Mouse (Mus musculus) heart, embryonic 15.5 days (tissue): ENCODE measurements at regions not wholly inside any gene's neighbourhood (a gene's known extent, or its start where the extent isn't known, plus 50 kb on each side); places are given as distances from the start of the nearest gene placed in this dataset.

ENCODE experiments used
- ATAC-seq: fragments of 200-750 bp; cut with Nextera tagmentation; replicated peaks from 2 replicates; pipeline ENCODE4 v1.8.0; 2017; ENCODE audit warnings: low read depth, moderate TSS enrichment; ENCODE audit not compliant: insufficient number of reproducible peaks, insufficient read depth, low FRiP score
- H3K27ac ChIP-seq: fragments of 300-500 bp; sonication (generic); 2 replicates; pipeline ENCODE4 v1.5.1; 2015; ENCODE audit warnings: mild to moderate bottlenecking, inconsistent platforms
- H3K27me3 ChIP-seq: fragments of 300-500 bp; sonication (generic); 2 replicates; pipeline ENCODE4 v1.6.1; 2015; ENCODE audit warnings: inconsistent platforms
- H3K36me3 ChIP-seq: fragments of 300-500 bp; sonication (generic); 2 replicates; pipeline ENCODE4 v1.6.1; 2015; ENCODE audit warnings: mild to moderate bottlenecking, inconsistent platforms
- H3K4me1 ChIP-seq: fragments of 300-500 bp; sonication (generic); replicated peaks from 2 replicates; pipeline ENCODE4 v1.6.1; 2015; ENCODE audit warnings: inconsistent platforms
- H3K4me2 ChIP-seq: fragments of 300-500 bp; sonication (generic); 2 replicates; pipeline ENCODE4 v1.6.1; 2015; ENCODE audit warnings: inconsistent platforms, mild to moderate bottlenecking, moderate library complexity
- H3K4me3 ChIP-seq: fragments of 300-500 bp; sonication (generic); 2 replicates; pipeline ENCODE4 v1.5.1; 2015; ENCODE audit warnings: mild to moderate bottlenecking, inconsistent platforms
- H3K9ac ChIP-seq: fragments of 300-500 bp; sonication (generic); 2 replicates; pipeline ENCODE4 v1.6.1; 2015; ENCODE audit warnings: mild to moderate bottlenecking, inconsistent platforms
- H3K9me3 ChIP-seq: fragments of 300-500 bp; sonication (generic); replicated peaks from 2 replicates; pipeline ENCODE4 v1.6.1; 2016; ENCODE audit warnings: inconsistent platforms
- WGBS: fragments of 180-500 bp; shearing (Covaris S2); methylation state at CpG from one replicate; pipeline ENCODE4 v1.1.7; 2015; ENCODE audit warnings: mixed read lengths; 5-methylcytosine and 5-hydroxymethylcytosine counted together

GRCm38 (mm10) chr7:68930627-68931334 is 181.7 kb upstream of the Arrdc4 start:
- no peaks in the 10 kb centered on the region for H3K4me1 ChIP-seq
- no peak overlapping the region for H3K4me3 ChIP-seq
- WGBS = 65% methylated on average over 14 of the region's 14 CpGs
- no peaks in the 10 kb centered on the region for H3K27me3 ChIP-seq
- H3K9ac ChIP-seq = no peak overlapping the region
- no peak for ATAC-seq
- no peaks in the 10 kb centered on the region for H3K36me3 ChIP-seq
- H3K4me2 ChIP-seq = no peak overlapping the region
- H3K27ac ChIP-seq = no peak overlapping the region
- no peaks in the 10 kb centered on the region for H3K9me3 ChIP-seq

GRCm38 (mm10) chr7:68929669-68930068 is 180.6 kb upstream of the Arrdc4 start:
- H3K4me2 ChIP-seq = no peak overlapping the region
- ATAC-seq = no peak
- no peaks in the 10 kb centered on the region for H3K27me3 ChIP-seq
- H3K27ac ChIP-seq = no peak overlapping the region
- H3K4me3 ChIP-seq = no peak overlapping the region
- H3K4me1 ChIP-seq = no peaks in the 10 kb centered on the region
- no peaks in the 10 kb centered on the region for H3K9me3 ChIP-seq
- no peaks in the 10 kb centered on the region for H3K36me3 ChIP-seq
- no peak overlapping the region for H3K9ac ChIP-seq
- 76% methylated on average over 4 of the region's 4 CpGs for WGBS

- Histone ChIP-seq H3K9me3 (no peaks in the 10 kb centered on the region), H3K4me1 (no peaks in the 10 kb centered on the region), H3K4me2 (no peak overlapping the region), H3K36me3 (no peaks in the 10 kb centered on the region), H3K27ac (no peak overlapping the region), H3K27me3 (no peaks in the 10 kb centered on the region), H3K4me3 (no peak overlapping the region), H3K9ac (no peak overlapping the region)
- 63% methylated on average over 4 of the region's 4 CpGs for WGBS
- no peak for ATAC-seq
Measured at GRCm38 (mm10) chr7:68925640-68926039, 176.6 kb upstream of the Arrdc4 start.

DNA sequence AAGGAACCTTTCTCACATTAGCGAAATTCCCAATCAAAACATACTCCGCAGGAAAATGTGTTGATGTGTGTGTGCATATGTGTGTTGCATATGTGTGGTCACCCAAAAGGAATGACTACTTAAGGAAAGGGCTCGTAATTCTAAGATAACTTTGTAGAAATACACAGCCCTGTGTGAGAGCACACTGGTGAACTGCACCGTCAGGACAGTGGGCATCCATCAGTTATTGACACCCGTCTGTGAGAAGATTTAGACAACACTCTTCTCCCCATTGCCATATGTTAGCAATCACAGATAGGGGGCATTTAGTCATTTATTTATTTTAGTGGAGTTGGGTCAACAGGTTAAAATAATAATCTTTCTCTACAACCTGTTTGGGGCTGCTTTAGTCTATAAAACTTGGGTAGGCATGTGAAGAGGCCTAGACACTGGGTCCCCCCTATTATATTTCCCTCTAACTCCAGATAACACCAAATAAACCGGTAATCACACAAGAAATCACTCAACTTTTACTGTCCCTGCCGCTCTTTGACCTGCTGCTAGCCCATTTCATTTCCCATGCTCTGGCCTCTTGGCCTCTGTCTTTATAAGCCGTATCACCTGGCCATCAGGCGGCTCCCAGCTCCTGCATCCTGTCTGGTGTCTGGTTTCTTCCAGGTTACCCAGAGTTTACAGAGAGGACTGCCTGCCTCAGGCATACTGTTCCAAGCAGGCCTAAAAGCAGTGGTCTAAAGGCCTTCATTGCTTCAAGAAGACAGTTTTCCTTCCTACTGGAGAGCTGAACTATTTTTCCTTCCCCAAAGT is 169.8 kb upstream of the Arrdc4 start:
- no peak overlapping the region for H3K9ac ChIP-seq
- WGBS = 78% methylated on average over 9 of the region's 9 CpGs
- ATAC-seq = no peak

GRCm38 (mm10) chr7:68917876-68918200 is 168.8 kb upstream of the Arrdc4 start:
- Histone ChIP-seq H3K27me3 (no peaks in the 10 kb centered on the region), H3K4me2 (peak overlapping the region; percentile 47; the same call in 1 of the 2 replicates), H3K36me3 (no peaks in the 10 kb centered on the region), H3K4me1 (no peaks in the 10 kb centered on the region; the same call in 1 of the 2 replicates), H3K27ac (no peak overlapping the region), H3K9me3 (no peaks in the 10 kb centered on the region), H3K4me3 (no peak overlapping the region), H3K9ac (no peak overlapping the region)
- WGBS = 17% methylated on average over 2 of the region's 2 CpGs
- no peak for ATAC-seq

More for the DNA sequence above, 169.8 kb upstream of the Arrdc4 start:
- Histone ChIP-seq H3K27me3 (no peaks in the 10 kb centered on the region), H3K36me3 (no peaks in the 10 kb centered on the region), H3K4me3 (no peak overlapping the region), H3K9me3 (no peaks in the 10 kb centered on the region), H3K4me1 (no peaks in the 10 kb centered on the region; the same call in 1 of the 2 replicates), H3K4me2 (no peak overlapping the region), H3K27ac (no peak overlapping the region)

DNA sequence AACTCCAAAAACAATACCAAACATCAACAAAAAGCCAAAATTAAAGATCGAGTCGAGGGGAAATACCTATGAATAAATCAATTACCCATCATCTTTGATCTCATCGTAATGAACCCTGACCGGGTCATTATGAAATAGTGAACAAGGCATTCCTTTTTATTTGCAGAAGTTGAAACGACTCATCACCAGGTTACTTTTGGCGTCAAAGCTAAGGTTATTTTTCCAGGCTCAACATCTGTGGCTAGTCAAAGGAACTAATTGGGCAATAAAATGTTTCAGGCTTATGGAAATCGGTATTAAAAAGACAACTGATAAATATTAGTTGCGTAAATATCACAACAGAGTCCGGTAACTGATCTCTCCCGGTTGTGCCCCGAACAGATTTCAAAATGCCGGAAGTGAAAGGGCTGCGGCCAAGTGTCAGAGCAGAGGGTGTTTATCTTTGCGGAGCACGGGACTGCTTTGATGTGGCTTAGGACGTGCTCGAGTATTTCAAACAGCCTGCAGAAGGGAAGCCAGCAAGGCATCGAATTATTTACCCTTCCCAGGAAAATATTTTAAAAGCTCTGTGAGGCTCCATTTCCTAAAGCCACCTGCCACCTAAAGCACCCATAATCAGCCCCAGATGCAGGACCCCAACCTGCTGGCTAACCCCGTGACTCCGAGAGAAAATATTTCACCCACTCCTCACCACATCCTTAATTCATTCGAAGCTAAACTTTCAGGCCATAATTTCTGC is 168.3 kb upstream of the Arrdc4 start:
- Histone ChIP-seq H3K4me3 (peak overlapping the region; percentile 11; the same call in 1 of the 2 replicates), H3K27me3 (no peaks in the 10 kb centered on the region), H3K9ac (no peak overlapping the region), H3K9me3 (no peaks in the 10 kb centered on the region), H3K4me1 (no peaks in the 10 kb centered on the region; the same call in 1 of the 2 replicates), H3K36me3 (no peaks in the 10 kb centered on the region), H3K27ac (no peak overlapping the region), H3K4me2 (peak overlapping the region; percentile 47)
- WGBS = 33% methylated on average over 21 of the region's 21 CpGs
- ATAC-seq = no peak

DNA sequence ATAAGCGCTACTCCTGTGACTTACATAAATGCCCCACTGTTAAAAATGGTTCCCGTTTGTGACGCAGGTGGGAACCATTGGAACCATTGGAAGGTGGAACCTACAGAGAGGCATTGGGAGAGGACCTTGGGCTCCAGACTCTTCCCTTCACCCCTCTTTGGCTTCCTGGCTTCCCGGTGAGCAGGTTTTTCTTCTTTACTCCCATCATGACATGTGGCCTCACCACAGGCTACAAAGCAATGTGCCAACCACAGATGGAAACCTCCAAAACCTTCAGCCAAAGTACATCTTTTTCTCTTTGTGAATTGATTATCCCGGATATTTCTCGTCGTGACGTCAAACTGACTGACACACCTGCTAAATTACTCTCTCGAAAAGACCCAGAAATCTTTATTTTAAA is 166.9 kb upstream of the Arrdc4 start:
- ATAC-seq = no peak
- WGBS = 91% methylated on average over 9 of the region's 9 CpGs
- Histone ChIP-seq H3K4me1 (no peaks in the 10 kb centered on the region; the same call in 1 of the 2 replicates), H3K27ac (no peak overlapping the region), H3K36me3 (no peaks in the 10 kb centered on the region), H3K9ac (no peak overlapping the region), H3K4me3 (no peak overlapping the region), H3K4me2 (no peak overlapping the region), H3K27me3 (no peaks in the 10 kb centered on the region), H3K9me3 (no peaks in the 10 kb centered on the region)

- no peak for ATAC-seq
- WGBS = 39% methylated on average over 4 of the region's 4 CpGs
Measured at GRCm38 (mm10) chr7:68914344-68914743, 165.3 kb upstream of the Arrdc4 start.

GRCm38 (mm10) chr7:68911989-68912655 is 163.1 kb upstream of the Arrdc4 start:
- no peaks in the 10 kb centered on the region for H3K4me1 ChIP-seq
- no peaks in the 10 kb centered on the region for H3K27me3 ChIP-seq
- no peaks in the 10 kb centered on the region for H3K9me3 ChIP-seq
- H3K27ac ChIP-seq = no peak overlapping the region
- WGBS = 73% methylated on average over 6 of the region's 6 CpGs
- ATAC-seq = no peak
- H3K9ac ChIP-seq = no peak overlapping the region
- H3K36me3 ChIP-seq = no peaks in the 10 kb centered on the region
- H3K4me3 ChIP-seq = no peak overlapping the region
- no peak overlapping the region for H3K4me2 ChIP-seq

More at GRCm38 (mm10) chr7:68914344-68914743, 165.3 kb upstream of the Arrdc4 start:
- Histone ChIP-seq H3K4me1 (no peaks in the 10 kb centered on the region; the same call in 1 of the 2 replicates), H3K4me2 (no peak overlapping the region), H3K27ac (no peak overlapping the region), H3K36me3 (no peaks in the 10 kb centered on the region), H3K9ac (no peak overlapping the region), H3K9me3 (no peaks in the 10 kb centered on the region), H3K4me3 (no peak overlapping the region), H3K27me3 (no peaks in the 10 kb centered on the region)

GRCm38 (mm10) chr7:68911562-68911961 is 162.5 kb upstream of the Arrdc4 start:
- ATAC-seq = no peak
- Histone ChIP-seq H3K9ac (no peak overlapping the region), H3K4me1 (no peaks in the 10 kb centered on the region), H3K36me3 (no peaks in the 10 kb centered on the region), H3K27ac (no peak overlapping the region), H3K9me3 (no peaks in the 10 kb centered on the region), H3K4me2 (no peak overlapping the region), H3K27me3 (no peaks in the 10 kb centered on the region), H3K4me3 (no peak overlapping the region)
- 63% methylated on average over 3 of the region's 3 CpGs for WGBS

DNA sequence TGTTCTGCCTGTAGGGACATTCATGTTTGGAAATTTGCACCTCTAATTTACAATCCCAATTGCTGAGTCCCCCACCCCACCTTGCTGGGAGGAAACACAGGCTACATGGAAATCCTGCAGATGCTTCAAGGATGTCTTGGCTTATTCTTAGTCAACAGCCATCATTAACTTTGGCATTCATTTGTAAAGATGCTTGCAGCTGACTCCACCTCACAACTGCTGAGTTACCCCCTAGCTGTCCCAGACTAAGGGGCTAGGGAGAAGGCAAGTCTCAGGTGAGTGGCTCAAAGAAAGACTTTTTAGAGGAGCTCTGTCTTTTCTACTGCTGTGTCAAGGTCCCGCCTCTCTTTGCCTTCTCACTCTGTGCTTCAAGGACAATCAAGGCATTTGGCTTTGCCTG is 160.7 kb upstream of the Arrdc4 start:
- no peak overlapping the region for H3K4me2 ChIP-seq

More for the DNA sequence above, 160.7 kb upstream of the Arrdc4 start:
- H3K27ac ChIP-seq = no peak overlapping the region
- no peaks in the 10 kb centered on the region for H3K27me3 ChIP-seq
- H3K36me3 ChIP-seq = no peaks in the 10 kb centered on the region
- H3K9me3 ChIP-seq = no peaks in the 10 kb centered on the region
- no peak overlapping the region for H3K4me3 ChIP-seq
- ATAC-seq = no peak
- 87% methylated on average over 1 of the region's 1 CpGs for WGBS
- no peak overlapping the region for H3K9ac ChIP-seq
- no peaks in the 10 kb centered on the region for H3K4me1 ChIP-seq
